Mouse (Mus musculus) ES-Bruce4 (cell line): ENCODE measurements around the gene Samd15. TPM values are rescaled to one million over a fixed set of nuclear protein-coding genes. Genes with fewer than 3 reads are reported as not detected.

Source experiments
- H3K27ac ChIP-seq: 2 replicates; pipeline ENCODE4 v1.5.1; 2012; ENCODE audit warnings: low read length, inconsistent platforms; ENCODE audit not compliant: insufficient read depth
- H3K27me3 ChIP-seq: 2 replicates; pipeline ENCODE4 v1.6.1; 2012; ENCODE audit warnings: mild to moderate bottlenecking, low read length, inconsistent platforms; ENCODE audit not compliant: control insufficient read depth, poor library complexity, insufficient read depth, severe bottlenecking
- H3K36me3 ChIP-seq: 2 replicates; pipeline ENCODE4 v1.6.1; 2012; ENCODE audit warnings: inconsistent platforms, mild to moderate bottlenecking, low read length, moderate library complexity; ENCODE audit not compliant: control insufficient read depth, poor library complexity, insufficient read depth, severe bottlenecking
- H3K4me1 ChIP-seq: one replicate; pipeline ENCODE4 v1.8.1; 2011; ENCODE audit warnings: low read length; ENCODE audit not compliant: control insufficient read depth, insufficient read depth
- H3K4me3 ChIP-seq: 2 replicates; pipeline ENCODE4 v1.5.1; 2011; ENCODE audit warnings: low read depth, mild to moderate bottlenecking, low read length
- H3K9ac ChIP-seq: 2 replicates; pipeline ENCODE4 v1.6.1; 2012; ENCODE audit warnings: low read depth, mild to moderate bottlenecking, inconsistent platforms; ENCODE audit not compliant: poor library complexity, severe bottlenecking
- H3K9me3 ChIP-seq: replicated peaks from 2 replicates; pipeline ENCODE4 v1.6.1; 2012; ENCODE audit warnings: mild to moderate bottlenecking, low read length, inconsistent platforms; ENCODE audit not compliant: control insufficient read depth, poor library complexity, insufficient read depth, severe bottlenecking
- CTCF ChIP-seq: IDR thresholded peaks from one replicate; pipeline ENCODE4 v1.8.1; 2011; ENCODE audit warnings: low read depth, low read length
- EP300 ChIP-seq: IDR thresholded peaks from 2 replicates; pipeline ENCODE4 v1.6.1; 2011; ENCODE audit warnings: low read depth, low read length; ENCODE audit not compliant: insufficient read depth
- POLR2A ChIP-seq: IDR thresholded peaks from one replicate; pipeline ENCODE4 v1.8.1; 2011; ENCODE audit warnings: low read length; ENCODE audit not compliant: insufficient read depth
- polyA plus RNA-seq: library from polyadenylated mRNA; stranded (reverse); fragments of >200 nt; gene quantifications from 2 replicates; pipeline ENCODE4 v1.2.4, GENCODE M21; 2011; ENCODE audit warnings: low read depth; ENCODE audit not compliant: missing spikeins, insufficient read depth, insufficient read length

Gene Samd15
- polyA plus RNA-seq, 1 experiment: not detected

GRCm38 (mm10) chr12:87238632-87239031, 39.1 kb downstream of the Samd15 start, which contains the start of gene Noxred1:
TSS of gene Noxred1 (minus strand) at chr12:87238732.
- Histone ChIP-seq H3K9ac (no peak within 1 kb of the TSS), H3K36me3 (peaks cover 19% of the 10 kb centered on the region), H3K9me3 (no peaks in the 10 kb centered on the region; the same call in 1 of the 2 replicates), H3K27me3 (no peaks in the 10 kb centered on the region), H3K4me3 (no peak within 1 kb of the TSS), H3K4me1 (no peaks in the 10 kb centered on the region), H3K27ac (no peak within 1 kb of the TSS)
- no peak for TF ChIP-seq CTCF
- no peak for TF ChIP-seq EP300
- no peak for TF ChIP-seq POLR2A

GRCm38 (mm10) chr12:87250161-87250560, 50.6 kb downstream of the Samd15 start:
- no peaks in the 10 kb centered on the region for H3K9me3 ChIP-seq
- H3K36me3 ChIP-seq: peaks cover 23% of the 10 kb centered on the region
- no peak for TF ChIP-seq EP300
- no peak overlapping the region for H3K9ac ChIP-seq
- no peak overlapping the region for H3K4me3 ChIP-seq
- H3K27ac ChIP-seq: no peak overlapping the region
- no peaks in the 10 kb centered on the region for H3K27me3 ChIP-seq
- H3K4me1 ChIP-seq: no peaks in the 10 kb centered on the region

GRCm38 (mm10) chr12:87253878-87254277, 54.4 kb downstream of the Samd15 start:
- Histone ChIP-seq H3K4me3 (no peak overlapping the region), H3K9ac (no peak overlapping the region), H3K27ac (no peak overlapping the region), H3K27me3 (no peaks in the 10 kb centered on the region), H3K9me3 (no peaks in the 10 kb centered on the region), H3K36me3 (peaks cover 23% of the 10 kb centered on the region), H3K4me1 (no peaks in the 10 kb centered on the region)
- TF ChIP-seq CTCF (no peak), EP300 (no peak), POLR2A (no peak)

- peaks cover 21% of the 10 kb centered on the region for H3K36me3 ChIP-seq
- no peaks in the 10 kb centered on the region for H3K9me3 ChIP-seq
- H3K4me1 ChIP-seq: no peaks in the 10 kb centered on the region
- H3K4me3 ChIP-seq: no peak overlapping the region
- no peaks in the 10 kb centered on the region for H3K27me3 ChIP-seq
- H3K9ac ChIP-seq: no peak overlapping the region
- no peak overlapping the region for H3K27ac ChIP-seq
- TF ChIP-seq POLR2A (no peak), CTCF (no peak), EP300 (no peak)
Measured at GRCm38 (mm10) chr12:87256629-87257028, 57.1 kb downstream of the Samd15 start.

- no peaks in the 10 kb centered on the region for H3K27me3 ChIP-seq
- TF ChIP-seq EP300 (no peak), POLR2A (no peak), CTCF (no peak)
- H3K9ac ChIP-seq: no peak overlapping the region
- peaks cover 17% of the 10 kb centered on the region for H3K36me3 ChIP-seq
- no peak overlapping the region for H3K4me3 ChIP-seq
- H3K4me1 ChIP-seq: no peaks in the 10 kb centered on the region
- no peak overlapping the region for H3K27ac ChIP-seq
- no peaks in the 10 kb centered on the region for H3K9me3 ChIP-seq
Measured at GRCm38 (mm10) chr12:87260562-87260961, 61.0 kb downstream of the Samd15 start.

Other genes starting within 250 kb of the Samd15 start
- gene Zdhhc22, start 209.3 kb upstream of the Samd15 start, polyA plus RNA-seq: not detected in 2 replicates
- 0.99 and 1.1 TPM in 2 replicates for gene Tmem63c, start 178.4 kb upstream of the Samd15 start, polyA plus RNA-seq
- gene Ngb, start 97.2 kb upstream of the Samd15 start, polyA plus RNA-seq: 0.37 and 0.41 TPM in 2 replicates
- gene Gstz1, start 52.6 kb upstream of the Samd15 start, polyA plus RNA-seq: 34.2 and 40.5 TPM in 2 replicates
- gene Pomt2, start 51.8 kb upstream of the Samd15 start, polyA plus RNA-seq: 12.9 and 15.8 TPM in 2 replicates
- 13.0 and 13.4 TPM in 2 replicates for gene Tmed8, start 731 bp downstream of the Samd15 start, polyA plus RNA-seq
- 4.8 and 6.1 TPM in 2 replicates for gene Noxred1, start 39.0 kb downstream of the Samd15 start, polyA plus RNA-seq
- gene Vipas39, start 66.5 kb downstream of the Samd15 start, polyA plus RNA-seq: 31.0 and 33.8 TPM in 2 replicates
- 195 and 198 TPM in 2 replicates for gene Ahsa1, start 66.8 kb downstream of the Samd15 start, polyA plus RNA-seq
- 5.5 and 5.9 TPM in 2 replicates for gene Ism2, start 100.0 kb downstream of the Samd15 start, polyA plus RNA-seq
- 106 and 107 TPM in 2 replicates for gene Sptlc2, start 188.6 kb downstream of the Samd15 start, polyA plus RNA-seq
- 137 and 150 TPM in 2 replicates for gene Slirp, start 244.2 kb downstream of the Samd15 start, polyA plus RNA-seq
- gene Alkbh1, start 244.3 kb downstream of the Samd15 start, polyA plus RNA-seq: 62.5 and 64.5 TPM in 2 replicates